Mouse (Mus musculus) kidney, embryonic 16.5 days (tissue): ENCODE data around the gene Asic1. TPM values are rescaled to one million over a fixed set of nuclear protein-coding genes. Genes with fewer than 3 reads are reported as not detected.

Experiments used
- ATAC-seq: fragments of 200-750 bp; cut with Nextera tagmentation; 2 replicates; pipeline ENCODE4 v1.8.0; 2017; ENCODE audit warnings: moderate TSS enrichment; ENCODE audit not compliant: low FRiP score, low TSS enrichment
- H3K27ac ChIP-seq: fragments of 300-500 bp; sonication (generic); 2 replicates; pipeline ENCODE4 v1.5.1; 2014; ENCODE audit warnings: low read length
- H3K27me3 ChIP-seq: fragments of 300-500 bp; sonication (generic); 2 replicates; pipeline ENCODE4 v1.6.1; 2014; ENCODE audit warnings: low read length, control low read depth, mixed read lengths; ENCODE audit not compliant: insufficient read depth
- H3K36me3 ChIP-seq: fragments of 300-500 bp; sonication (generic); 2 replicates; pipeline ENCODE4 v1.6.1; 2014; ENCODE audit warnings: low read length, control low read depth, mixed read lengths; ENCODE audit not compliant: insufficient read depth
- H3K4me1 ChIP-seq: fragments of 300-500 bp; sonication (generic); 2 replicates; pipeline ENCODE4 v1.6.1; 2014; ENCODE audit warnings: low read length, control low read depth, mixed read lengths; ENCODE audit not compliant: insufficient read depth
- H3K4me2 ChIP-seq: fragments of 300-500 bp; sonication (generic); replicated peaks from 2 replicates; pipeline ENCODE4 v1.6.1; 2014; ENCODE audit warnings: low read depth, low read length
- H3K4me3 ChIP-seq: fragments of 300-500 bp; sonication (generic); 2 replicates; pipeline ENCODE4 v1.5.1; 2014; ENCODE audit warnings: mild to moderate bottlenecking, low read length
- H3K9ac ChIP-seq: fragments of 300-500 bp; sonication (generic); replicated peaks from 2 replicates; pipeline ENCODE4 v1.6.1; 2014; ENCODE audit warnings: low read length
- H3K9me3 ChIP-seq: fragments of 300-500 bp; sonication (generic); 2 replicates; pipeline ENCODE4 v1.6.1; 2016; ENCODE audit warnings: low read length, control low read depth
- WGBS: fragments of 180-500 bp; shearing (Covaris S2); extraction: QIAGEN DNeasy Blood & Tissue Kit; methylation state at CpG from one replicate; pipeline ENCODE4 v1.1.7; 2014; 5-methylcytosine and 5-hydroxymethylcytosine counted together
- polyA plus RNA-seq: library from polyadenylated mRNA; unstranded; fragments of >200 nt; fragmentation: Nextera tagmentation; extraction: Ambion mirVana; gene quantifications from 2 replicates; pipeline ENCODE4 v1.2.1, GENCODE M21; 2015

Gene Asic1
- polyA plus RNA-seq, 1 experiment from 2014 or later, result 1.7 TPM

- no peak overlapping the region for H3K27ac ChIP-seq
- H3K36me3 ChIP-seq, result no peaks in the 10 kb centered on the region
- H3K27me3 ChIP-seq, result peaks cover 28% of the 10 kb centered on the region
- H3K9me3 ChIP-seq, result peaks cover 2% of the 10 kb centered on the region; the same call in 1 of the 2 replicates
- H3K4me3 ChIP-seq, result no peak overlapping the region
- WGBS, result 68% methylated on average over 7 of the region's 7 CpGs
- no peak overlapping the region for H3K4me2 ChIP-seq
- ATAC-seq, result no peak
- no peak overlapping the region for H3K9ac ChIP-seq
- H3K4me1 ChIP-seq, result peaks cover 20% of the 10 kb centered on the region
Measured at GRCm38 (mm10) chr15:99662371-99662770, 7.8 kb upstream of the Asic1 start.

- no peaks in the 10 kb centered on the region for H3K36me3 ChIP-seq
- peaks cover 20% of the 10 kb centered on the region for H3K4me1 ChIP-seq
- H3K4me2 ChIP-seq, result peak overlapping the region; percentile 87
- WGBS, result 2% methylated on average over 17 of the region's 17 CpGs
- ATAC-seq, result no peak
- no peak overlapping the region for H3K27ac ChIP-seq
- H3K9me3 ChIP-seq, result peaks cover 4% of the 10 kb centered on the region; the same call in 1 of the 2 replicates
- peak overlapping the region; percentile 57; the same call in 1 of the 2 replicates for H3K9ac ChIP-seq
- H3K4me3 ChIP-seq, result peak overlapping the region; percentile 47
- H3K27me3 ChIP-seq, result peaks cover 29% of the 10 kb centered on the region
Measured at GRCm38 (mm10) chr15:99663964-99664599, 6.1 kb upstream of the Asic1 start.

- ATAC-seq, result peak; percentile 53
- H3K9me3 ChIP-seq, result peaks cover 4% of the 10 kb centered on the region; the same call in 1 of the 2 replicates
- peaks cover 36% of the 10 kb centered on the region for H3K27me3 ChIP-seq
- peak overlapping the region; percentile 87 for H3K4me2 ChIP-seq
- peak overlapping the region; percentile 47 for H3K4me3 ChIP-seq
- peak overlapping the region; percentile 57; the same call in 1 of the 2 replicates for H3K9ac ChIP-seq
- no peak overlapping the region for H3K27ac ChIP-seq
- under 1% methylated on average over 43 of the region's 52 CpGs for WGBS
- no peaks in the 10 kb centered on the region for H3K36me3 ChIP-seq
- peaks cover 20% of the 10 kb centered on the region for H3K4me1 ChIP-seq
Measured at GRCm38 (mm10) chr15:99664600-99665451, 5.3 kb upstream of the Asic1 start.

- H3K27ac ChIP-seq, result no peak overlapping the region
Measured at GRCm38 (mm10) chr15:99667544-99667943, 2.6 kb upstream of the Asic1 start.

GRCm38 (mm10) chr15:99668881-99669280 lies 1.3 kb upstream of the Asic1 start:
- H3K9ac ChIP-seq, result no peak overlapping the region

More at GRCm38 (mm10) chr15:99667544-99667943, 2.6 kb upstream of the Asic1 start:
- Histone ChIP-seq H3K4me2 (no peak overlapping the region), H3K27me3 (peaks cover 51% of the 10 kb centered on the region), H3K36me3 (no peaks in the 10 kb centered on the region), H3K9me3 (peaks cover 4% of the 10 kb centered on the region; the same call in 1 of the 2 replicates), H3K9ac (no peak overlapping the region), H3K4me1 (peaks cover 31% of the 10 kb centered on the region), H3K4me3 (no peak overlapping the region)
- ATAC-seq, result no peak
- 97% methylated on average over 2 of the region's 2 CpGs for WGBS

DNA sequence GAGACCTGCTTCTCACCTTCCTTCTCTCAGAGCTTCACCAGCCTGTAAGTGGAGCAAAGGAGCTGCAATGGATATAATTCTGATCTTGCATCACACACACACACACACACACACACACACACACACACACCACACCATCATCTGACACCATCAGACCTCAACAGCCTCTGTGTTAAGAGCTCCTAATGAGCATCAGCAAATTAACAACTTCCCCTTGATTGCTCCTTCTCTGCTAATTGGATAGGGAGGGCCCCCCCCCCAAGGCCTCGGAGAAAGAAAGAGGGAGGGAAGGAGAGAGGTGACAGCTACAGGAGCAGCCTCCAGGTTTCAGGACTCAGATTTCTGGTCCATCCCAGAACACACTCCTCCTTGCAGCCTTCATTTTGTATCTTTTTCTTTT lies 776 bp upstream of the Asic1 start:
- Histone ChIP-seq H3K9me3 (peaks cover 4% of the 10 kb centered on the region; the same call in 1 of the 2 replicates), H3K27ac (no peak overlapping the region), H3K9ac (no peak overlapping the region), H3K36me3 (no peaks in the 10 kb centered on the region), H3K4me2 (no peak overlapping the region), H3K27me3 (peaks cover 68% of the 10 kb centered on the region), H3K4me3 (no peak overlapping the region), H3K4me1 (peaks cover 24% of the 10 kb centered on the region)
- 0% methylated on average over 1 of the region's 1 CpGs for WGBS
- ATAC-seq, result no peak

More at GRCm38 (mm10) chr15:99668881-99669280, 1.3 kb upstream of the Asic1 start:
- H3K27ac ChIP-seq, result no peak overlapping the region
- peaks cover 4% of the 10 kb centered on the region; the same call in 1 of the 2 replicates for H3K9me3 ChIP-seq
- WGBS, result 2% methylated on average over 12 of the region's 12 CpGs
- no peak for ATAC-seq
- no peaks in the 10 kb centered on the region for H3K36me3 ChIP-seq
- no peak overlapping the region for H3K4me2 ChIP-seq
- H3K27me3 ChIP-seq, result peaks cover 63% of the 10 kb centered on the region
- H3K4me3 ChIP-seq, result no peak overlapping the region
- peaks cover 30% of the 10 kb centered on the region for H3K4me1 ChIP-seq

DNA sequence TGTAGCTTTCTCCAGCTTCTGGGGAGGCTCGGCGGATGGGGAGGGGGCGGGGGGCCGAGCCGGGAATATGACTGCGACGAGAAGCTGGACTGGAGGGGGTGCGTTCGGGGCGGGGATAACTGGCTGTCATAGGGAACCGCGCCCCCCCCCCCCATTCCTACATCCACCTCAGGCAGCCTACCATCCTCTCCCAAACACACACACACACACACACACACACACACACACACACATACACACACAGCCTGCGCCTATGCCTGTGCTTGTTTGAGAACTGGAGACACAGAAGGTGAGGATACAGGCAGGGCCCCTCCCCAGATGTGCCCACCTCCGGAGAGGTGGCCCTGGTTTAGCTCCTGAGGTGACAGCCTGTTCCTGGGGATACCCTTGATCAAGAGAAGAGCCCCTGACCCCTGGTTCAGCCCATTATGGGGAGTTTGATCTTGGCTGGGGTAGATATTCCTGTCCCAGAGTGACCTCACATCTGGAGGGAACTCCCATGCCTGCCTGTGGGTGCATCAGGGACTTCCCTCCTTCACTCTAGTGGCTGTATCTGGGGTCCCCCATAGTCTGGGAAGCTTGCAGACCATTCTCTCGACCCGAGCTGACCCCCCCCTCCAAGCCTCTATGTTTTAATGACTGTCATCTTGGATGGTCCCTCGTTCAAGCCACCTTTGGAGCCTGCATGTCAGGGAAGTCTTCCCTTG lies 949 bp downstream of the Asic1 start:
- H3K36me3 ChIP-seq, result no peaks in the 10 kb centered on the region
- peaks cover 4% of the 10 kb centered on the region; the same call in 1 of the 2 replicates for H3K9me3 ChIP-seq
- no peak overlapping the region for H3K27ac ChIP-seq
- peaks cover 58% of the 10 kb centered on the region for H3K27me3 ChIP-seq
- H3K4me1 ChIP-seq, result peaks cover 17% of the 10 kb centered on the region; the same call in 1 of the 2 replicates
- H3K4me2 ChIP-seq, result peak overlapping the region; percentile 100
- ATAC-seq, result no peak
- H3K9ac ChIP-seq, result peak overlapping the region; percentile 67
- peak overlapping the region; percentile 61 for H3K4me3 ChIP-seq
- WGBS, result 8% methylated on average over 17 of the region's 17 CpGs

DNA sequence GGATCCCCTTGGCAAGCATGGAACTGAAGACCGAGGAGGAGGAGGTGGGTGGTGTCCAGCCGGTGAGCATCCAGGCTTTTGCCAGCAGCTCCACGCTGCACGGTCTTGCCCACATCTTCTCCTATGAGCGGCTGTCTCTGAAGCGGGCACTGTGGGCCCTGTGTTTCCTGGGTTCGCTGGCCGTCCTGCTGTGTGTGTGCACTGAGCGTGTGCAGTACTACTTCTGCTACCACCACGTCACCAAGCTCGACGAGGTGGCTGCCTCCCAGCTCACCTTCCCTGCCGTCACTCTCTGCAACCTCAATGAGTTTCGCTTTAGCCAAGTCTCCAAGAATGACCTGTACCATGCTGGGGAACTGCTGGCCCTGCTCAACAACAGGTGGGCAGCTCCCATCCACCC lies 1.6 kb downstream of the Asic1 start:
- peaks cover 11% of the 10 kb centered on the region; the same call in 1 of the 2 replicates for H3K4me1 ChIP-seq
- H3K9ac ChIP-seq, result no peak overlapping the region
- no peak overlapping the region for H3K4me3 ChIP-seq
- peaks cover 4% of the 10 kb centered on the region; the same call in 1 of the 2 replicates for H3K9me3 ChIP-seq
- whole genome bisulfite sequencing, result 62% methylated on average over 14 of the region's 14 CpGs
- H3K36me3 ChIP-seq, result no peaks in the 10 kb centered on the region
- H3K4me2 ChIP-seq, result no peak overlapping the region
- H3K27me3 ChIP-seq, result peaks cover 52% of the 10 kb centered on the region
- ATAC-seq, result no peak
- H3K27ac ChIP-seq, result no peak overlapping the region

DNA sequence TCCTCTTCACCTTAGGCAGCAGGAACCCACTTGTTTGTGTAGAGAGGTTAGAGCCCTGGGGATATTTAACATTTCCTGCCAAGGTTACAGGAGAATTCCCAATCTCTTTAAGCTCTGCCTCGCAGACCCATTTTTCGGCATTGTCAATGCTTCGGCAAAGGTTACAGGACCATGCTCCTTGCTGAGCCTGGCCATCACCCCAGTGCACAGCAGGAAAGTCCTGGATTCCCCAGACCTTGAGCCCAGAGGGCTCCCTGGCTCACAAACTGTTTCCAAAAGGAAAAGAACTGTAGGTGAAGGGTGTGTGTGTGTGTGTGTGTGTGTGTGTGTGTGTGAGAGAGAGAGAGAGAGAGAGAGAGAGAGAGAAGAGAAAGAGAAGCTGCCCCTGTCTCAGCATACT lies 4.7 kb downstream of the Asic1 start:
- Histone ChIP-seq H3K27me3 (peaks cover 40% of the 10 kb centered on the region), H3K4me2 (no peak overlapping the region), H3K4me3 (no peak overlapping the region), H3K27ac (no peak overlapping the region), H3K9ac (no peak overlapping the region), H3K4me1 (peaks cover 11% of the 10 kb centered on the region; the same call in 1 of the 2 replicates), H3K9me3 (no peaks in the 10 kb centered on the region), H3K36me3 (no peaks in the 10 kb centered on the region)
- WGBS, result 84% methylated on average over 3 of the region's 3 CpGs
- no peak for ATAC-seq
